Mouse (Mus musculus) liver, postnatal 0 days (tissue): ENCODE measurements around the gene Dhcr24.

ENCODE experiments used
- CTCF ChIP-seq: sonication (generic); IDR thresholded peaks from 2 replicates; pipeline ENCODE4 v1.5.1; 2016; ENCODE audit warnings: antibody characterized with exemption, low read depth
- EP300 ChIP-seq: IDR thresholded peaks from 2 replicates; pipeline ENCODE4 v1.6.1; 2016; ENCODE audit warnings: antibody characterized with exemption, low read depth, mild to moderate bottlenecking

DNA sequence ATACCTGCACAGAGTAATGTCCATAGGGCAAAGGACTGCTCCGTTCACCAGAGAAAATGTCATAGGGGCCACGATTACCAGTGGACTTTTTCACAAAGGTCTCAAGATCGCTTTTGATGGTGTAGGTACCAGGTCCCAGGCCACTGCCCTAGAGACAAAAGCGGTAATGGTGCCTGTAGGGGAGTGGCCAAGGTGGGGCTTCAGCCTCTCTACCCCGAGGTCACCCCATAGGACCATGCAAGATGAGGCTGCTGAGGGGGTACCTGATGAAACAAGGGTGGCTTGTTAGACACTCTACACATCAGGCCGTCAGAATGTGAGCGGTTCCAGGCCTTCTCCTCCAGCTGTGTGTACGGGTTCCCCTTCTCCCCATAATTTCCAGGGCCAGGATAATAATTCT lies 52.3 kb downstream of the Dhcr24 start:
- no peak for TF ChIP-seq CTCF
- no peak for TF ChIP-seq EP300
